ENCODE assay signal across 12 mouse cellular contexts in the genomic region with DNA sequence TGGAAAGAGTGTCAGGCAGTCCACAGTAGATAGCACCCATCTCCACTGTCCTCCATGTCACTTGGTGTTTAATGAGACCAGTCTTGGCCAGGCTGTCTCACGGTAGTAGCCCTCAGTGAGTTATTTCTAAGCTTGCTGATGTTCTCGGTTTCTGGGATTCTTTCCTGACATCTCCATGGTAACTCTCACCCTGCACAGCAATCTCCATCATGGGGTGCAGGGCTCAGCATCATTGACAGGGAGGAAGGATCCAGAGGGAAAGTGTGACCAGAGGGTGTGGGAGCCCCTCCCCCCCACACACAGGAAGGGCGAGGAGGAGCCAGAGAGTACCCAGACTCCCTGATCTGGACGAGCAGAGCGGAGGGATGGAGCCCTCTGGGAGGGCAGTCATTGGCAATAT.
"Had no signal": no experiment of that assay in that cellular context is flagged by ENCODE, and none has a peak within 500 bp of the region (broad histone marks: within the 10 kb centered on the region; RNA-seq: fewer than 3 reads in every experiment).

No protein-coding gene starts in this region.

- H3K36me3 ChIP-seq: kidney, embryonic 15.5 days; limb, embryonic 13.5 days; midbrain, embryonic 13.5 days; neural tube, embryonic 13.5 days had no signal

- H3K4me3 ChIP-seq: kidney, embryonic 15.5 days; limb, embryonic 13.5 days; midbrain, embryonic 13.5 days; neural tube, embryonic 13.5 days had no signal

- H3K27me3 ChIP-seq: kidney, embryonic 15.5 days; limb, embryonic 13.5 days; midbrain, embryonic 13.5 days; neural tube, embryonic 13.5 days had no signal

- H3K9ac ChIP-seq: kidney, embryonic 15.5 days; limb, embryonic 13.5 days; liver, embryonic 14.5 days; midbrain, embryonic 13.5 days; neural tube, embryonic 13.5 days had no signal

- ATAC-seq: midbrain, embryonic 13.5 days had no signal

- H3K9me3 ChIP-seq: kidney, embryonic 15.5 days; limb, embryonic 13.5 days; midbrain, embryonic 13.5 days; neural tube, embryonic 13.5 days had no signal

- H3K4me2 ChIP-seq: kidney, embryonic 15.5 days; limb, embryonic 13.5 days; midbrain, embryonic 13.5 days; neural tube, embryonic 13.5 days had no signal

- DNase-seq: kidney, adult 18-20 months; kidney, postnatal 14 days; left cerebral cortex, postnatal 4 days; lung, adult 18-20 months; retina, postnatal 1 day; right cerebral cortex, postnatal 25 days; thymus, postnatal 25 days had no signal

- H3K27ac ChIP-seq: kidney, embryonic 15.5 days; limb, embryonic 13.5 days; liver, embryonic 14.5 days; midbrain, embryonic 13.5 days; neural tube, embryonic 13.5 days had no signal
